Mouse (Mus musculus) spleen, adult 2 months (tissue): Measurements from ENCODE around the gene Bicra. TPM values are rescaled to one million over a fixed set of nuclear protein-coding genes. Genes with fewer than 3 reads are reported as not detected.

Experiments used
- DNase-seq, 2 experiments: peaks; one replicate each; pipeline versions ENCODE4 v3.0.0 to v3.0.0-alpha.2; 2012 to 2021; ENCODE audit warnings: low spot score in 2 of 2, low read depth in 1 of 2
- H3K27ac ChIP-seq: fragments of 200-500 bp; 2 replicates; pipeline ENCODE4 v1.5.1; 2012; ENCODE audit warnings: low read length, inconsistent platforms; ENCODE audit not compliant: insufficient read depth
- H3K27me3 ChIP-seq: fragments of 200-500 bp; 2 replicates; pipeline ENCODE4 v1.6.1; 2012; ENCODE audit warnings: mild to moderate bottlenecking, moderate library complexity, low read length, inconsistent platforms; ENCODE audit not compliant: control insufficient read depth, insufficient read depth
- H3K36me3 ChIP-seq: fragments of 200-500 bp; 2 replicates; pipeline ENCODE4 v1.6.1; 2012; ENCODE audit warnings: mild to moderate bottlenecking, low read length, inconsistent platforms; ENCODE audit not compliant: control insufficient read depth, insufficient read depth
- H3K4me1 ChIP-seq: fragments of 200-500 bp; 2 replicates; pipeline ENCODE4 v1.6.1; 2011; ENCODE audit warnings: inconsistent platforms; ENCODE audit not compliant: control insufficient read depth, insufficient read depth, insufficient read length
- H3K4me3 ChIP-seq: fragments of 200-500 bp; 2 replicates; pipeline ENCODE4 v1.5.1; 2011; ENCODE audit warnings: mild to moderate bottlenecking, inconsistent platforms; ENCODE audit not compliant: insufficient read depth, insufficient read length; ENCODE audit errors: extremely low read depth
- CTCF ChIP-seq: fragments of 200-500 bp; IDR thresholded peaks from 2 replicates; pipeline ENCODE4 v1.5.1; 2011; ENCODE audit warnings: mild to moderate bottlenecking, inconsistent platforms; ENCODE audit not compliant: insufficient read depth, insufficient read length, insufficient replicate concordance; ENCODE audit errors: extremely low read depth
- POLR2A ChIP-seq: fragments of 200-500 bp; IDR thresholded peaks from 2 replicates; pipeline ENCODE4 v1.6.1; 2011; ENCODE audit warnings: low read depth, low read length, inconsistent platforms
- WGBS: fragments of 180-500 bp; shearing (Covaris S2); methylation state at CpG from one replicate; pipeline ENCODE4 v1.1.7; 2018; 5-methylcytosine and 5-hydroxymethylcytosine counted together
- polyA plus RNA-seq: library from polyadenylated mRNA; depleted of rRNA; stranded (reverse); fragments of >200 nt; gene quantifications from 2 replicates; pipeline ENCODE4 v1.2.3, GENCODE M21; 2012

Gene Bicra
- polyA plus RNA-seq, 1 experiment = 40.4 TPM

DNA sequence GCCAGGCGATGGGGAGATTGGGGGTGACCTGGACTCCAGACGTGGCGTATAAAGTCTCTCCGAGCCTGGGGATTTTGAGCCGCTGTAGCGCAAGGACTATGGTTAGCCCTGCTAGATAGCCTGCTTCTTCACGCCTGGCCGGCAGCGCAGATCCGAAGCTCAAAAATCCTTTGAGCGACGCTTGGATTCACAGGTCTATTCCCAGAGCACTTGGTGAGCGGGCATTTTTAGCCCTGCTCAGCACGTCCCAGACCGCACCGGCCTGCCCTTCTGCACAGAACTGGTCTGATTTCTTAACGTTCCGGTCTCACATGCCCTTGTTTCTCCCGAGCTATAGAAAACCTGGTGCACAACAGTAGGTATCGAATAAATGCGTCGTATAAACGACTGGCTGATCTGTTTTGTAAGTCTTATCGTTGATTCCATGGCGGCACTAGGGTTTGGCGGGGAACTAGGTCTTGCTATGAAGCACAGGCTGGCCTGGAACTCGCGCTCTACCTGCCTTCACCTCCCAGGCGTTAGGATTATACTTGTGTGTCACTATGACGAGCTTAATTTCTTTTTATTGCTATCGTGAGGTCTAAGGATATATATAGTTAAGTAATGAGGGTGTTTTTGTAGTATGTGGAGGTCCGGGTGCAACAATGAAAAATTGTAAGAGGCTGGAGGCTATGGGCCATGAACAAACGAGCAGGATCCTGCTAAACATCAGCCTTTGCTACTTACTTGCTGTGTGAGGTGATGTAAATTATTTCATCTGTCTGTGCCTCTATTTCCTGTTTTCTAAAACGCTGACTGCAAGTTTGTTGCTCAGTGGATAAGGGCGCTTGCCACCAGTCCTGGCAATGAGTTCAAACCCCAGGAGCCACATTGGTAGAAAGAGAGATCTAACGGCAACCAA, 1.2 kb upstream of the Bicra start:
- 3% methylated on average over 36 of the region's 36 CpGs for WGBS
- Histone ChIP-seq H3K4me1 (peaks cover 28% of the 10 kb centered on the region; the same call in 1 of the 2 replicates), H3K4me3 (peak overlapping the region; percentile 87), H3K36me3 (no peaks in the 10 kb centered on the region), H3K27ac (peak overlapping the region; percentile 80), H3K27me3 (no peaks in the 10 kb centered on the region)
- TF ChIP-seq CTCF = no peak
- TF ChIP-seq POLR2A = no peak
- DNase-seq = no peak

DNA sequence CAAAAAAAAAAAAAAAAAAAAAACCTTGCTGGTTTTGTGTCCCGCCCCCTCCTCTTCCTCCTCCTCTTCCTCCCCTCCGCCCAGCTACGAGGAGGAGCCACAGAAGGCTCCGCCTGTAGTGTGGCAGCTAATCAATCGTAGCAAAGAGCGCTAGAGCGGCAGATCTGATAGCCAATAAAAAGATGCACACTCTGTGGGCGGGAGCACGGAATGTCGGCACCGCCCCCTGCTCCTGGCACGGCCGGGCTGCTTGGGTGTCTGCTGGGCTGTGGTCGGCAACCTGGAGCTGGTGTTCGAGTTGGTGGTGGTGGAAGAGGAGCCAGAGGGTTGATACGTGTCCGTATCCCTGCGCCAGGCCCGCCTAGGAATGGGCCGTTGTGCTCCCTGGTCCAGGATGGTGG, 443 bp upstream of the Bicra start:
- Histone ChIP-seq H3K36me3 (no peaks in the 10 kb centered on the region), H3K4me3 (peak overlapping the region; percentile 87), H3K27ac (peak overlapping the region; percentile 80), H3K4me1 (peaks cover 31% of the 10 kb centered on the region; the same call in 1 of the 2 replicates), H3K27me3 (no peaks in the 10 kb centered on the region)
- WGBS = under 1% methylated on average over 20 of the region's 20 CpGs
- TF ChIP-seq POLR2A (peak; percentile 70), CTCF (no peak)
- DNase-seq = peak; percentile 95 to 98

DNA sequence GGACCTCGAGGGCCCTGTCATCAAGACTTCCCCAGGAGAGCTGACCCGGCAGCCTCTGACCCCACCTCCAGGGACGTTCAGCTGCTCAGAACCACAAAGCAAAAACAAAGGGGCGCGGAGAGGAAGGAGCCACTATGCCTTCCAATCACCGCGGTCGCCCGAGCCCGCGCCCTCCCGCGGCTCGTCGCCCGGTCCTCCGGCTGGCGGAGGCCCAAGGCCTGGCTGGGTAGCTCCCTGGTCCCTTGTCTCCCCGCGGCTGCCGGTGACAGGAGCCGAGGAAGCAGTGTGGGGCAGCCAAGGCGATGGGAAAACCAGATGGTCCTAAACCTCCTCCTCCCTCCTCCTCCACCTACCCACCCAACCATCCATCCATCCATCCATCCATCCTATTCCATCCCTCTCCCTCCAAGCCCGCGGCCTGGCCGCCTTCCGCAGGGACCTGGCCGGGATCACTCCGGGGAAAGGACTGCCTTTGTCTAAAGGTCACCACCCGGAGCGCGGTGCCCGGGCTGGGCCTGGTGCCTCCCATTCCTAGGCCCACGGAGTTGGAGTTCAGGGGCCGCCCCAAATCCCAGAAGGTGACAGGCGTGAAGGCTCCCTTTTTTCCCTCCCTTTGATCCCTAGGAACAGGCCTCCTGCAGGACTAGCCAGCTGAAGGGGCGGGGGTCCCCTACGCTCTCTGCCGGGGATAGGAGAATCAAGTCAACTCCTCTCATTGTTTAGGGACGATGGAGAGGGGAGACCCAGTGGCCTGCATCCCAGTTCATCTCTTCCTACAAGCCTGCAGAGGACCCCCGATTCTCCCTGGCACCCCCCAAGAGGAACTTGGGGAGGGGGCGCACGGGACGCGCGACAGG, 1.0 kb downstream of the Bicra start:
- Histone ChIP-seq H3K4me3 (peak overlapping the region; percentile 89), H3K27me3 (no peaks in the 10 kb centered on the region), H3K4me1 (peaks cover 42% of the 10 kb centered on the region; the same call in 1 of the 2 replicates), H3K36me3 (no peaks in the 10 kb centered on the region), H3K27ac (peak overlapping the region; percentile 97)
- DNase-seq = peak in 1 of 2 experiments; percentile 72
- under 1% methylated on average over 46 of the region's 46 CpGs for WGBS
- TF ChIP-seq POLR2A = peak; percentile 58; the same call in 1 of the 2 replicates
- no peak for TF ChIP-seq CTCF

DNA sequence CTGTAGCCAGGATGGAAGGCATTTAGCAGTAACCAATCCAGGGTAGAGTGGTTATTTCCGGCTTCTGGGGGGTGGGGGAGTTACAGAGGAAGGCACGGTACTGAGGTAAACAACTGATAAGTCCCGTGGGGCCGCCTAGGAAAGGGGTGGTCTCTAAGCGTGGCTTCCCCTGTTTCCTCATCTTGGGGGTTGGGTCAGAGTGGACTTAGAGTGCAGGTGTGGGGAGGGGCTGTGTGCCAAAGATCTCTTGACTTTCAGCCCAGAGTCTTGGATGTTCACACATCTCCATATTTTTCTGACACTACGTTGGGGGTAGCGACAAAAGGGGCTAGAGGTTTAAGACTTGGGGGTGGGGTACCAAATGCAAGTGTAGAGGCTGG, 1.6 kb downstream of the Bicra start:
- 0% methylated on average over 7 of the region's 7 CpGs for whole genome bisulfite sequencing
- TF ChIP-seq POLR2A (no peak; the same call in 1 of the 2 replicates), CTCF (no peak)
- H3K4me1 ChIP-seq = peaks cover 42% of the 10 kb centered on the region; the same call in 1 of the 2 replicates
- no peaks in the 10 kb centered on the region for H3K36me3 ChIP-seq
- peak overlapping the region; percentile 97 for H3K27ac ChIP-seq
- H3K4me3 ChIP-seq = peak overlapping the region; percentile 89
- DNase-seq = peak; percentile 87 to 88
- no peaks in the 10 kb centered on the region for H3K27me3 ChIP-seq

DNA sequence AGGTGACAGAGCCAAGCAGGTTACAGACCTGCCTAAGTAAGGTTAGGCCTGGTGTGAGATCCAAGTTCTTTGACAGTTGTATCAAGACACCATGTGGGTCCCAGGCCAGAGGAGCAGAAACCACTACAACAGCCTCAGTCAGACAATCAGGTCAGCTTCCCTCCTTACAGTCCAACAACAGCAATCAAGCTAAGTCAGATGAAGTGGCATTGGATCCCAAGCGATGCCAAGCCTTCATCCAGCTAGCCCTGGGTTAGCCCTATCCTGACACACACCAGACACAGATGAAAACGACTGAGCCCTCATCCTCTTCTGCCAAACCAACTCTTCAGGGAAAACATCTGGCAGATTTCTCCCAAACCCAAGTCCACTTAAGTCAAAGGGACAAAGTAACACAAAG, 2.2 kb downstream of the Bicra start:
- TF ChIP-seq CTCF (no peak), POLR2A (no peak)
- DNase-seq = no peak
- Histone ChIP-seq H3K4me3 (peak overlapping the region; percentile 45; the same call in 1 of the 2 replicates), H3K36me3 (no peaks in the 10 kb centered on the region), H3K4me1 (peaks cover 40% of the 10 kb centered on the region; the same call in 1 of the 2 replicates), H3K27ac (peak overlapping the region; percentile 97), H3K27me3 (no peaks in the 10 kb centered on the region)
- 33% methylated on average over 2 of the region's 2 CpGs for WGBS

DNA sequence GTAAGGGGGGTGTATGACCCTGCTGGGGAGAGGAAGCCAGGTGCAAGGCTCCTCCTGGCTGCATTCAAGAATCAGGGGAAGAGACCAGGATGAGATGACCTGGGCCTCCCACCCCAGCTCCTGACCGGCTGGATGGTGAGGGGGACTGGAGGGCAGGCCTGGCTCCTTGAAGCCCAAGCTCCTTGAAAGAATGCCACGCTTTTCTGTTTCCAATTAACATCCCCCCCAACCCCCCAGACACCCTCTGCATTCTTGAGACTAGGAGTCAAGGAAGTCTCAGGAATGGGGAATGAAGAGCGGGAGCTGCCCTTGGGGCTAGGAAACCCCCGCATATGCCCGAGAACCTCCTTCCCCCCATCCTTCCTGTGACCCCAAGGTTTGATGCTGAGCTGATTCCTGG, 3.2 kb downstream of the Bicra start:
- 70% methylated on average over 5 of the region's 5 CpGs for WGBS
- peak overlapping the region; percentile 97 for H3K27ac ChIP-seq

More for the DNA sequence above, 3.2 kb downstream of the Bicra start:
- Histone ChIP-seq H3K27me3 (no peaks in the 10 kb centered on the region), H3K36me3 (no peaks in the 10 kb centered on the region), H3K4me1 (peaks cover 34% of the 10 kb centered on the region; the same call in 1 of the 2 replicates), H3K4me3 (no peak overlapping the region)
- DNase-seq = no peak
- no peak for TF ChIP-seq POLR2A
- TF ChIP-seq CTCF = no peak
